Mouse (Mus musculus) forebrain, embryonic 14.5 days (tissue): Measurements from ENCODE around the gene Fez1. TPM values are rescaled to one million over a fixed set of nuclear protein-coding genes. Genes with fewer than 3 reads are reported as not detected.

Source experiments
- ATAC-seq: fragments of 200-750 bp; cut with Nextera tagmentation; 2 replicates; pipeline ENCODE4 v1.8.0; 2017; ENCODE audit warnings: mild to moderate bottlenecking, moderate library complexity
- DNase-seq: peaks from one replicate; pipeline ENCODE4 v3.0.0-alpha.2; 2015; ENCODE audit warnings: low spot score
- H3K27ac ChIP-seq: fragments of 300-500 bp; sonication (generic); 2 replicates; pipeline ENCODE4 v1.5.1; 2014; ENCODE audit warnings: low read depth, mild to moderate bottlenecking, control low read depth, low read length, moderate library complexity
- H3K27me3 ChIP-seq: fragments of 300-500 bp; sonication (generic); replicated peaks from 2 replicates; pipeline ENCODE4 v1.6.1; 2014; ENCODE audit warnings: low read length, control low read depth, mixed read lengths; ENCODE audit not compliant: control insufficient read depth, insufficient read depth
- H3K36me3 ChIP-seq: fragments of 300-500 bp; sonication (generic); 2 replicates; pipeline ENCODE4 v1.6.1; 2014; ENCODE audit warnings: low read length, control low read depth; ENCODE audit not compliant: control insufficient read depth, insufficient read depth
- H3K4me1 ChIP-seq: fragments of 300-500 bp; sonication (generic); 2 replicates; pipeline ENCODE4 v1.6.1; 2014; ENCODE audit warnings: antibody characterized with exemption, low read length, control low read depth; ENCODE audit not compliant: control insufficient read depth, insufficient read depth
- H3K4me2 ChIP-seq: fragments of 300-500 bp; sonication (generic); 2 replicates; pipeline ENCODE4 v1.6.1; 2014; ENCODE audit warnings: mild to moderate bottlenecking, control low read depth, low read length
- H3K4me3 ChIP-seq: fragments of 300-500 bp; sonication (generic); 2 replicates; pipeline ENCODE4 v1.5.1; 2014; ENCODE audit warnings: low read depth, low read length, control low read depth
- H3K9ac ChIP-seq: fragments of 300-500 bp; sonication (generic); 2 replicates; pipeline ENCODE4 v1.6.1; 2014; ENCODE audit warnings: mild to moderate bottlenecking, low read length, control low read depth, moderate library complexity
- H3K9me3 ChIP-seq: fragments of 300-500 bp; sonication (generic); replicated peaks from 2 replicates; pipeline ENCODE4 v1.6.1; 2016; ENCODE audit warnings: low read length, control low read depth, mixed read lengths; ENCODE audit not compliant: control insufficient read depth
- WGBS: fragments of 180-500 bp; shearing (Covaris S2); extraction: QIAGEN DNeasy Blood & Tissue Kit; methylation state at CpG from one replicate; pipeline ENCODE4 v1.1.7; 2014; 5-methylcytosine and 5-hydroxymethylcytosine counted together
- polyA plus RNA-seq: library from polyadenylated mRNA; unstranded; fragments of >200 nt; fragmentation: Nextera tagmentation; extraction: Ambion mirVana; gene quantifications from 2 replicates; pipeline ENCODE4 v1.2.1, GENCODE M21; 2014

Fez1 gene
- 620 and 684 TPM in 2 replicates for polyA plus RNA-seq

GRCm38 (mm10) chr9:36821644-36822000 is at the start of gene Fez1:
TSS of gene Fez1 (plus strand) at chr9:36821864.
- peak; percentile 99 for ATAC-seq

DNA sequence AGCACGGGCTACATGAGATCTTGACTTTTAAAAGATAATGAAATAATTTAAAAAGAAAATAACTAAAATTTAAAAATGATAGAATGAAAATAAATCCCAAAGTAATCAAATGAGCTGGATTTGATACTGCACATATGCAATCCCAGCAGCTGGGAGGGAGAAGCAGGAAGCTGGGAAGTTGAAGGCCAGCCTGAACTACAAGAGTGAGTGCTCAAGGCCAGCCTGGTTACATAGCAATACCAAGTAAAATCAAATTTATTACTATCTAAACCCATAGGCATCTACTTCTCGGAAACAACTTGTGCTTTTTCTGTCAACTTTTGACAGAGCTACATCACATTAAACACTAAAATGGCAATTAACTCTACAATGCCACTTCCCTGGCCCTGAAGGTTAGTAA is 37.7 kb upstream of the Fez1 start:
- ATAC-seq (no peak), DNase-seq (no peak)
- Histone ChIP-seq H3K36me3 (peaks cover 88% of the 10 kb centered on the region), H3K4me2 (no peak overlapping the region), H3K4me1 (no peaks in the 10 kb centered on the region), H3K27ac (no peak overlapping the region), H3K9ac (no peak overlapping the region), H3K27me3 (no peaks in the 10 kb centered on the region), H3K4me3 (no peak overlapping the region), H3K9me3 (no peaks in the 10 kb centered on the region)
- WGBS = 93% methylated on average over 2 of the region's 2 CpGs

More at GRCm38 (mm10) chr9:36821644-36822000, at the start of gene Fez1:
- Histone ChIP-seq H3K36me3 (no peaks in the 10 kb centered on the region), H3K4me3 (peak within 1 kb of the TSS; percentile 22), H3K27me3 (no peaks in the 10 kb centered on the region), H3K27ac (peak within 1 kb of the TSS; percentile 95), H3K4me2 (peak within 1 kb of the TSS; percentile 52), H3K9ac (peak within 1 kb of the TSS; percentile 61), H3K4me1 (peaks cover 23% of the 10 kb centered on the region), H3K9me3 (no peaks in the 10 kb centered on the region)
- 0% methylated on average over 8 of the region's 8 CpGs for WGBS
- DNase-seq = peak; percentile 98

- Histone ChIP-seq H3K4me1 (peaks cover 12% of the 10 kb centered on the region), H3K27me3 (no peaks in the 10 kb centered on the region), H3K27ac (no peak overlapping the region), H3K9ac (no peak overlapping the region), H3K36me3 (peaks cover 53% of the 10 kb centered on the region), H3K4me2 (no peak overlapping the region), H3K9me3 (no peaks in the 10 kb centered on the region), H3K4me3 (no peak overlapping the region)
- WGBS = 93% methylated on average over 3 of the region's 3 CpGs
- DNase-seq (no peak), ATAC-seq (no peak)
Measured at GRCm38 (mm10) chr9:36792191-36792590, 29.5 kb upstream of the Fez1 start.

DNA sequence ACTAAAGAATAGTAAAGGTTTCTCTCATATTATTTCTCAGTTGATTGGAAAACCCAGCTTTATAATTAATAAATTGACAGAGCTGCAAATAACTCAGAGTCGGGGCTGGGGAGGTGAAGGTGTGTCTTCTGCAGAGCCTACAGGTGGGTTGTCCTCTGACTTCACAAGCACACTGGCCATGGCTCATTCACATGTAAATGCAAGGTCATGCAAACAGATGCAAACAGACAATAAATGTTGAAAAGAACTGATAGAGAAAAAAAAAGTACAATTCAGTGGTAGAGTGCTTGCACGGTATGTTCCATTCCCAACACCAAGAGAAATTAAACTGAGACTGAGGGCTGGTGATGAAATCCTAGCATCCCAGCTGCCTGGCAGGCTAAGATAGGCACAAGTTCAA is 27.2 kb upstream of the Fez1 start:
- Histone ChIP-seq H3K4me3 (no peak overlapping the region), H3K36me3 (peaks cover 32% of the 10 kb centered on the region), H3K9ac (no peak overlapping the region), H3K9me3 (no peaks in the 10 kb centered on the region), H3K4me2 (no peak overlapping the region), H3K27ac (no peak overlapping the region), H3K4me1 (peaks cover 12% of the 10 kb centered on the region), H3K27me3 (no peaks in the 10 kb centered on the region)
- DNase-seq (no peak), ATAC-seq (no peak)
- 83% methylated on average over 2 of the region's 2 CpGs for WGBS

DNA sequence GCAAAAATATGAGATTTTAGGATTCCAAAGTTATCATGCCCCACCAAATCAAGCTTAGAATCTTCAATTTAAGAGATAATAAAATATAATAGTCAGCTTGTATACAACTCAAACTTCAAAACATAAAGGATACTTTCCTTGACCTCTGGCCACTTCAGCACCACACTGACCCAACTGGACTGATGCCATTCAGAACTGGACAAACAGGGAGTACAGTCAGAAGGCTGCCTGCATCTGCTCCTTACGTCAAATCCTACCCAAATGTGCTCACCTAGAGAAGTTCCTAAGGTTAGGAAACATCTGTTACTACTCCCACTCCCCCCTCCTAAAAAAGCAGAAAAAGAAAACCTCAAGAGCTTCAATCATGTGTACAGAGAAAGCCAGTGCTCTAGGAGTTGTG is 26.1 kb upstream of the Fez1 start:
- peaks cover 12% of the 10 kb centered on the region for H3K4me1 ChIP-seq
- H3K4me3 ChIP-seq = peak overlapping the region; percentile 92; the same call in 1 of the 2 replicates

DNA sequence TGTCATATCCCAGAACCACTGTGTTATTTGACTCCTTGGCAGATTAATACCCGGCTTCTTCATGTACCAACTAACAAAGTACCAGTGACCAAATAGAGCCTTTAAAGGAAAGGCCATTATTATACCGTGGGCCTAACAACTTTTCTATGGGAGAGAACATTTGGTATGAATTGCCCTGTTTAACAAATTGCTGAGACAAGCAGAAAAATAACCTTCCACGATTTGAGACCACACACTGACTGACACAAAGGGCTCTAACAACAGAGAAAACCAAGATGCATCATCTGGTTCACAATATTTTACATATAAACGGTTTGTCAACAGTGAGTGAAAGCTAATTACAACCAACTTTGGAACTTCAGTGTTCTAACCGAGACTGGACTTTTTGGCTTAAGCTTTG is 25.4 kb upstream of the Fez1 start:
- Histone ChIP-seq H3K9ac (peak overlapping the region; percentile 95), H3K4me3 (peak overlapping the region; percentile 92), H3K36me3 (peaks cover 15% of the 10 kb centered on the region), H3K27ac (no peak overlapping the region), H3K27me3 (no peaks in the 10 kb centered on the region), H3K4me2 (peak overlapping the region; percentile 70), H3K4me1 (peaks cover 12% of the 10 kb centered on the region), H3K9me3 (no peaks in the 10 kb centered on the region)
- peak; percentile 4 for DNase-seq
- 13% methylated on average over 5 of the region's 5 CpGs for WGBS
- no peak for ATAC-seq

More for the DNA sequence above, 26.1 kb upstream of the Fez1 start:
- whole genome bisulfite sequencing = 87% methylated on average over 1 of the region's 1 CpGs
- Histone ChIP-seq H3K4me2 (peak overlapping the region; percentile 70), H3K27me3 (no peaks in the 10 kb centered on the region), H3K36me3 (peaks cover 22% of the 10 kb centered on the region), H3K27ac (no peak overlapping the region), H3K9ac (no peak overlapping the region), H3K9me3 (no peaks in the 10 kb centered on the region)
- DNase-seq = no peak
- ATAC-seq = no peak

DNA sequence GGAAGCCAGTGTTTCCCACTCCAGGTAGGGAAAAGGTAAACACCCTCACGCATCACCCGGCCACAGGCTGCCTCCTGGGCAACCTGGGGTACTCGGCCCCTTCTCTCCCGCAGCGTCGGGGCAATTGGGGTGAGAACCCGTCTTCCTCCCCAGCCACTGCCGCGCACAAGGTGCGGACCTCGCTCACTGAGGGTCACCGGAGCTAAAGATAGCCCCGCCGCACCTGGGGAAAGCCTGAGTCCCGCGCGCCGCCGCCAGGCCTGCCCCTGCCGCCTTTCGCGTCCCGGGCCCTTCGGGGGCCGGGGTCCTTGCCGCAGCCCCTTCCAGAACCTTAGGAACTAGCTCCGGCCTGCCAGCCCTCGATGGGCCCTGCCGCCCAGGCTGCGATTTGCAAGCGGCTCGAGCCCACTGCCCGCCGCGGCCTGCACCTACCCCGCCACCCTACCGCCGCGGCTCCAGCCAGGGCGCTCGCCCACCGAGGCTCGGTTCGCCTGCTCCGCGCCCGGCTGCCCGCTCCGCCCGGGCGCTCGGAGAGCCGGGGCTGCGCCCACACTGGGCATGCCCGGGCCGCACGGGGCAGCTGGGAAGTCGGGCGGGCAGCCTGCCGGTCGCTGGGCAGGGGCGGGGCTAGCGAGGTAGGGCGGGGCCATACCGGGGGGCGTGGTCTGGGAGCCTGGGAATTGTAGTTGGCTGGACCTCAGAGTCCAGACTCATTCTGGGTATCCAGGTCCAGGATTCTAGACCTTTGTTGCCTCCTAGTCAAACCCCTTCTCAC is 24.7 kb upstream of the Fez1 start, which contains the start of gene Ei24:
Gene Ei24 (minus strand): TSS at position 613 of the 775 bp plus-strand sequence.
- peak; percentile 83 for DNase-seq
- peak within 1 kb of the TSS; percentile 92 for H3K4me3 ChIP-seq
- H3K9ac ChIP-seq = peak within 1 kb of the TSS; percentile 95
- peak within 1 kb of the TSS; percentile 59 for H3K27ac ChIP-seq
- no peaks in the 10 kb centered on the region for H3K27me3 ChIP-seq
- WGBS = 0% methylated on average over 66 of the region's 66 CpGs
- H3K4me1 ChIP-seq = peaks cover 12% of the 10 kb centered on the region
- ATAC-seq = peak; percentile 99
- peak within 1 kb of the TSS; percentile 70 for H3K4me2 ChIP-seq
- no peaks in the 10 kb centered on the region for H3K9me3 ChIP-seq
- peaks cover 8% of the 10 kb centered on the region for H3K36me3 ChIP-seq

GRCm38 (mm10) chr9:36801961-36802360 is 19.7 kb upstream of the Fez1 start:
- Histone ChIP-seq H3K9ac (no peak overlapping the region), H3K4me1 (no peaks in the 10 kb centered on the region), H3K27me3 (no peaks in the 10 kb centered on the region), H3K4me3 (no peak overlapping the region), H3K36me3 (no peaks in the 10 kb centered on the region), H3K9me3 (no peaks in the 10 kb centered on the region), H3K27ac (no peak overlapping the region), H3K4me2 (no peak overlapping the region)
- WGBS = 85% methylated on average over 2 of the region's 2 CpGs
- ATAC-seq (no peak), DNase-seq (no peak)

GRCm38 (mm10) chr9:36802951-36803350 is 18.7 kb upstream of the Fez1 start:
- Histone ChIP-seq H3K9me3 (no peaks in the 10 kb centered on the region), H3K27me3 (no peaks in the 10 kb centered on the region), H3K4me2 (no peak overlapping the region), H3K27ac (no peak overlapping the region), H3K4me3 (no peak overlapping the region), H3K4me1 (no peaks in the 10 kb centered on the region), H3K9ac (no peak overlapping the region), H3K36me3 (no peaks in the 10 kb centered on the region)
- no peak for ATAC-seq
- WGBS = 85% methylated on average over 3 of the region's 3 CpGs
- DNase-seq = no peak
